Mouse (Mus musculus) v-Abl transformed pro-B cells (cell line): Measurements from ENCODE around the gene Cited4.

ENCODE experiments used
- in situ Hi-C, 2 experiments: fragments of 400-800 bp; cut with MboI; formaldehyde crosslinking; loops; one replicate each; pipeline ENCODE4 v1.15.1; 2025; ENCODE audit not compliant: unreplicated experiment in 2 of 2

The Cited4 gene

DNA sequence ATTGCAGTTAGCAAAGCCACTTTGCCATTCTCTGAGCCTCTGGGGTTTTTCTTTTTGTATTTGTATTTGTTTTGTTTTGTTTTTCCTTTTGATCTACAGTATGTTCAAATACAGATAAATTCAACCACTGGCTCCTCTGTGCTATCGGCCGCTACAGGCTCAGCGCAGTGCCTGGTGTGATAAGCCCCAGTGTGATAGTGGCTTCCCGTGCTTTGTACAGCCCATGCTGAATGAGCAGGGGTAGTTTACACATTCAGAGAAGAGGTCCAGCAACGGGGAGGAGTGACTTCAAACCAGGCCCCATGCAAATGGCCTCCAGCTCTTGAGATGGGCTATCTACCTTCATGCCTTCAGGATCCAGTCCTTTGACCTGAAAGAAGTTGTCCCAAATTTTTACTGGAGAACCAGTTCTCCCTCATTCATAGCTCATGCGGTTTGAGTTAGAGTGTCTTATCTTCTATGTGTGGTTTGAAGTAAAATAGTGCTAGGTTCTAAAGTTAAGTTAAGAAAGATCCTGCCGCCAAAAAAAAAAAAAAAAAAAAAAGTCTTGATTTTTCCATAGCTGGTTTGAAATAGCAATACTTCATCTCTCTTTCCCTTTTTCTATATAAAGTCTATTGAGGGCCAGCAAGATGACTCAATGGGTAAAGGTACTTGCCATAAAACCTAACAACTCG is 8.5 kb downstream of the Cited4 start:
- in situ Hi-C loops: loop anchor here in 1 of 2 experiments (25.0 kb wide), 1 partner anchor 362 kb away; the partner anchor contains the start of gene Col9a2

DNA sequence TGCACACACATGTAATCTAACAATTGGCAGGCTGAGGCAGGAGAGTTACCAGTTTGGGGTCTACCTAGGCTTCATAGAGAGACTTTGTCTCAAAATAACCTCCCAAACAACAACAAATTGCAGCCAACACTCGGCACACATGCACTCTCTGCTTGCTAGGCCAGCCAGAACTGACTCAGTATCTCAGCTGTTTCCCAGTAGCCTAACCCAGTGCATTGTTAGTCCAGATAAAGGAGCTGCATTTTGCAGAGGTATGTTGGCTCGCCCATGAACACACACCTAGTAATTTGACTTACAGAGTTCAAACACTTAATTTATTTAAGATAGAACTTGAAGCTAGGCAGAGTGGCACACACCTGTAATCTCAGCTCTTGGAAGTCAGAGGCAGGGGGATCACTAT is 9.3 kb downstream of the Cited4 start:
- in situ Hi-C loops: loop anchor here in 1 of 2 experiments (25.0 kb wide), 1 partner anchor 362 kb away; the partner anchor contains the start of gene Col9a2

DNA sequence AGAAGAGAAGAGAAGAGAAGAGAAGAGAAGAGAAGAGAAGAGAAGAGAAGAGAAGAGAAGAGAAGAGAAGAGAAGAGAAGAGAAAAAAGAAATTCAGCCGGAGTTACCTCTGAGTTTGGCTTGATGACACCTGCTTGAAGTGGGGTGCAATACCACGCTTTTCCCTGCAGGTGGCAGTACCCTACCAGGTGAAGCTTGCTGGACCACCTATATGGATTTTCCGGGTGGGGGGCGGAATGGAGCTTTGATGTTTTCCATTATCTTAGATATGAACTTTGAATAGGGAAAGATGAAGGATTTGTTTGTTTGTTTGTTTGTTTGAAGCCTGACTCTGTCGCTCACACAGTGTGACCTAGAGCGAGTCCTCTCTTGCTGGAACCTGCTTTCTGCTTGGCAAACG is 14.6 kb downstream of the Cited4 start:
- in situ Hi-C loops: loop anchor here (5.0 to 25.0 kb wide), 9 partner anchors 71 to 544 kb away; partner anchors contain the start of gene Col9a2 (in 2 of the 2)

DNA sequence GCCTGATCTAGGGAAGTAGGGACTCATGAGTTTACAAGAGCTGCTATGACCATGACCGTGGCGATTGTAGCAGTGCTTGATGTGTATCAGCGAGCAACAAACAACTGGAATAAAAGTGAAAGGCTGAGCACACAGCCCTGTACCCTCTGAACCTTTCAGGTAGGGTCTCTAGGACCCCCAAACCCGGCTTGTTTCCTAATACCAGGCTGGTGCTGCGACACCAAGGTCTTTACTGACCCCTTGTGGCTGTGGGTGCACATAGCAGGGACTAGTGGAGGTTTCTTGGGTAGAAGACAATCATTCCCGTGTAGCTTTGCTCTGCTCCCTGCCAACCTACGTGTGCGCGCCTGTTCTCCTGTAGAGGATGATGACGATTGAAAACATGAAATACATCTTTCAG is 15.8 kb downstream of the Cited4 start:
- in situ Hi-C loops: loop anchor here (5.0 to 25.0 kb wide), 9 partner anchors 70 to 543 kb away; partner anchors contain the start of gene Col9a2 (in 2 of the 2)

DNA sequence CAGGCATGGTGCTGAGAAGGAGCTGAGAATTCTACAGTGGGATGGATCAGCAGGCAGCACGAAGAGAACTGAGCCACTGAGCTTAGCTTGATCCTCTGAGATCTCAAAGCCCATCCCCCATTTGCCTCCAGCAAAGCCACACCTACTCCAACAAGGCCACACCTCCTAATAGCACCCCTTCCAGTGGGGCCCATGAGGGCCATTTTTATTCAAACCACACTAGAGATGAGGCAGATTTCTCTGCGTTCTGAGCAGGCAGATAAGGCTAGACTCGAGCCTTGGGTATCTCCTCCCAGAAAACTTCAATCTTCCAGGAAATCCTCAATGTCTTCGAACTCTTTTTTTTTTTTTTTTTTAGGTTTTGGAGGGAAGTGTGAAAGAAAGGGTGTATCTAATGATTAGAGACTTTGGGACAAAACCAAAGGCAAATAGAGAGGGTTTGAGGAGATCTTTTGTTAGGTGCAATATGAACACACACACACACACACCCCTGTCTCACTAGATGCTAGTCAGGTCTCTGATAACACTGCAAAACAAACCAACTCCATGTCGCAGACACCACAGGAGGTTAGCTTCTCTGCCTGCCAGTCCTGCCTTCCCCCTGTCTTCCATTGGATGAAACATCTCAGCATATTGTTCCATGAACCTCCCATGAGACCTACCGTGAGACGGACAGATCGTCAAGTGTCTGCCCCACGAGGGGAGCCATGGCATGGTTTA is 17.1 kb downstream of the Cited4 start:
- in situ Hi-C loops: loop anchor here (5.0 to 25.0 kb wide), 9 partner anchors 69 to 541 kb away; partner anchors contain the start of gene Col9a2 (in 2 of the 2)

DNA sequence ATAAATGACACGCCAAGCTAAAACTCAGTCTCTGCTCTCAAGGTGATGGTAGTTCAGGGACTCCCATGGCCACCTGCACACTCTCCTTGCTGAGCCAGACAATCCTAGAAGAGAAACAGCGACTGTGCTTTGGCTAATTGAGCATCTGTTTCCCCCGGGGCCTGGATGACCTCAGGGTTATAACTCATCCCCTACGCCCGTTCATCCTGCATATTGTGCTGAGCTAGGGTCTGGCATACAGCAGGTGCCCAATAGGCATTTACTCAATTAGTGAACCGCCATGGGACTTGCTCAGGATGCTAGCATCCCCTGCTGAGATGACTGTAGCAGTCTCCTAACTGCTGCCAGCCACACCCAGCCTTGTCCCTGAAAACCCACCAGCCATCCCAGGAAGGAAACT is 20.9 kb downstream of the Cited4 start:
- in situ Hi-C loops: loop anchor here (5.0 to 25.0 kb wide), 4 partner anchors 348 to 538 kb away; partner anchors contain the start of gene Col9a2 (in 2 of the 2)

DNA sequence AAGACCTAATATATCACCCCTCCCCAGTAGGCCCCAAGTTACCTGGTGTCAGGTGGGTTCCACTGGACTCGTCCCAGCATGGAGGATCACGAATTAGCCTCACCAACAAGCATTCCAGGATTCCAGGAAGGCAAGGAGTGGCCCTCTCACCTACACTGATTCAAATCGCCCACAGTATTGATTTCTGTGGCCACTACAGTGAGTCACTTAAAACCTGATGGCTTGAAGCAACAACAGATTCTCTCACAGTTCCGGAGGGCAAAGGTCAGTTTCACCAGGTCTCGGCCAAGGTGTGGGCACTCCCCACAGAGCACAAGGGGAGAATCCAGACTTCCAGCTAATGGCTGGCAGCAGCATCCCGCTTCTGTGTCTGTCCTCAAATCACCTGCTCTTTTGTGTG is 22.9 kb downstream of the Cited4 start:
- in situ Hi-C loops: loop anchor here (5.0 to 25.0 kb wide), 4 partner anchors 345 to 535 kb away; partner anchors contain the start of gene Col9a2 (in 2 of the 2)

DNA sequence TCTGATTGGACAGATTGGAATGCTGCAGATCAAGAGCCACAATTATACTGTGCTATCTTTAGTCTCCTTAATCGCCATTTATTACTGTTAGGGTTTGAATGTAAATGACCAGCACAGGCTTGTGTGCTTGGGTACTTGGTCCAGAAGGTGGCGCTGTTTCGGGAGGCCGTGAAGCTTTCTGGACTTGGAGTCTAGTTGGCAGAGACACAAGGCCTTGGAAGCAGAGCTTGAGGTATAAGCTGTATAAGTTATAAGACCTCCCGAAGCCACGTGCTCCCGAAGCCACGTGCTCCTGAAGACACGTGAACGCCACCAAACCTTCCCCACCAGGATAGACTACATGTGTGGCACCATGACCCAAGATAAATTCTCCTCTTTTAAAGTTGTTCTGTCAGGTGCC is 26.3 kb downstream of the Cited4 start:
- in situ Hi-C loops: loop anchor here (5.0 to 25.0 kb wide), 2 partner anchors 60 to 345 kb away; partner anchors contain the start of gene Col9a2 (in 1 of the 2)

DNA sequence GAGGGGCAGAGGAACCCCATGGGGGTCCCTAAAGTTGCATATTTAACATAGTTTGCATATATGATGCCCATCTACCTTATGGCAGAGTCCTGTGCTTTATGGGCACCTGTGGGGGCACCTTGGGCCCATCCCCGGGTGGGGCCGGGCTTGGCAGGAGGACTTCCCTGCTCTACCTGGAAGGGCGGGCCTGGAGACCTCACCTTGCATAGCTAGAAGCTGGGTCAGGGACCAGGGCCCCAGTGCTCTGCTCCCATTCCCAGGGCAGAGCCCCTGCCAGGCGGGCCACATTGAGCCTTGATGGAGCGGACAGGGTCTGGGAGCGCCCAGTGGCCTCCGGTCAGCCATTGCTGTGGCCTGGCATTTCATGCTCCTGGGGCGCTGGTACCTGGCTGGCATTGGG is 31.0 kb downstream of the Cited4 start:
- in situ Hi-C loops: loop anchor here in 1 of 2 experiments (25.0 kb wide), 1 partner anchor 340 kb away; the partner anchor contains the start of gene Col9a2

DNA sequence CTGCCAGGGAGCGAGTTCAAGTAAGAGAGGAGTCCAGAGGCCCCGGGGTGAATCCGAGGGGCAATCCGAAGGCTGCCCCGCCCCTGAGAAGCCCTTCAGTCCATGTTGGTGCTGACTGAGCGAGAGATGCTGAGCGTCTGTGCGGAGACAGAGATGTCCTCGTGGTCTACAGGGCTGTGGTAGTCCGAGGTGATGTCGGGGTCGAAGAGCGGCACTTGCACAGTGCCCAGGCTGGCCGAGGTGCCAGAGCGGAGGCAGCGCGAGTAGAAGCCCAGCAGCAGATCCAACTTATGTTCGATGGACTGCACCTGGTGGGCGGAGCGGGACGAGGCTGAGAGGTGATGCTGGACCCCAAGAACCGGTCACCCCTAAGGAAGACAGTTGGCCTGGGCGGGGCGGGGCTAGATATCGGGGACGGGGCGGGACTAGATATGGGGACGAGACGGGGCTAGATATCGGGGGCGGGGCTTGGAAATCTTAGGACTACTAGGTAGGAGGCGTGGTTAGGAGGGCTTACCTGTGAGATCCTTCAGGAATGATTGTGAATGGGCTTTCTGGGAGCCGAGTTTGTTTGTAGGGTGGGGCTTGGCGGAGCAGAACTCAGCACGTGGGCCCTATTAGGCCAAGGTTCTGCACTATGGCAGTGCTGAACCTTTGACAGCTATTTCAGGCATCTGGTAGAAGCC is 31.6 kb downstream of the Cited4 start:
- in situ Hi-C loops: loop anchor here in 1 of 2 experiments (25.0 kb wide), 1 partner anchor 339 kb away; the partner anchor contains the start of gene Col9a2

DNA sequence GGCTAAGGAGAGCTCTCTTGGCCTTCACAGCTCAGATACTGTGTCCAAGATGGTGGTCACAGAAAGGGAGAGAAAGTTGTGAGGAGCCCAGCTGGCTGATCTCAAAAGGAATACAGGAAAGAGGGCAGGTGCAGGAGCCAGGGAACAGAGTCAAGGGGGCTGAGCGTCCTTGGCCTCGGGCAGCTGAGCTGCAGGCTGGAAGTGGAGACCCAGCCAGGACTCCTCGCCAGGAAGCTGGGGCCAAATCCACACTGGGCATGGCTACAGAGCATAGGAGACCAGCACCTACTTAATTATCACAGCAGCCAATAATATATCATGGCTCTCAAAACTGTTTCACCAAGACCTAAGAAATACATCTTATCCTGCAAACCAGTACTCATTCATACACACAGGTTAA is 34.8 kb downstream of the Cited4 start:
- in situ Hi-C loops: no loop called here

DNA sequence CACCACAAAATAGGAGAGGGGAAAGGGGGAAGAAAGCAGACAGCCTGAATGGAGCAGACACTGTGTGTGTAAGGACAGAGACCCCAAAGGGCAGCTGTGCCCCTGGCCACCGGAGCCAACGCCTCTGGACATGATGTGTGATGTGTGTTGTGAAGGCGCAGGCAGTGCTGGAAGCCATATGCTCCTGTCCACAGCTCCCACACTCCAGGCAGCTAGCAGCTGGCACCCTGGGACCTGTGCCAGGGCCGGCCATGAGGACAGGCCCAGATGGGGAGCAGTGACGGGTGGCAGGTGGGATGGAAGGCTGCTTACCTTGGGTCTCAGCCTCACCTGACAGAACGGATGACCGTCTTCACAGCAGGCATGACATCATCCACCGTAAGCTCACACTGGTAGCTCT is 35.7 kb downstream of the Cited4 start:
- in situ Hi-C loops: no loop called here

DNA sequence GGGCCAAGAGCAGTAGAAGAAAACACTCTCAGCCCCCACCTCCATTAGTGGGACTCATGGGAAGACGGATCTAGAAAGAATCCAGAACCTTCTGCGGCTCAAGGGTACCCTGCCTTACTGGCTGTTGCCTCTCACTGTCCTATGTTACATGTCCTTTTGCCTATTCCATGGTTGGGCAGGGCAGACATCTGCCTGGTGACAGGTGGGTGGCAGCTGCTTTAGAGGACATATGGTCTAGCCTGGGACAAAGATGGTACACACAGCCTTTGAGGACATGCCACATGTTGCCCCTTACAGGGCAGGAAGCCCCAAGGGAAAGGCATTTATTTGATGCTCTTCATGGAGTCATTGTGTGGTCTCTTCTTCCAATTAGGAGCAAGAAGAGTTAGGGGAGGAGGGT is 36.1 kb downstream of the Cited4 start:
- in situ Hi-C loops: no loop called here

DNA sequence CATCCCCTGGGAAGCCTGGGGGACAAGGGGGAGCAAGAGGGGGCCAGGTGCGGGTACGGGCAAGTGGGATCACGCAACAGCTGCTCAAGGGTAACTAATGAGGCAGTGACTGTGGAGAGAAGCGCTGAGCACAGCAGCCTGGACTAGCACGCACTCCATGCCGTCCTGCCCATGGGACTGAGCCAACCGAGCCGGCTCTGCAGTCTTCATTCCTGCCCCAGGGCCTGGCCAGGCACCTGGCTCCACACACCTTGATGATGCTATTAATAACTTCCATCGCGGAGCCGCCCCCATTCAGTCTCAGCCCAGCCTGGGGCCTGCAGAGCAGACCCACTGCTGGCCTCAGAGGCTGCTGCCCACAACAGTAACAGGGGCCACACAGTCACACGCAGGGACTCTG is 45.9 kb downstream of the Cited4 start:
- in situ Hi-C loops: no loop called here

DNA sequence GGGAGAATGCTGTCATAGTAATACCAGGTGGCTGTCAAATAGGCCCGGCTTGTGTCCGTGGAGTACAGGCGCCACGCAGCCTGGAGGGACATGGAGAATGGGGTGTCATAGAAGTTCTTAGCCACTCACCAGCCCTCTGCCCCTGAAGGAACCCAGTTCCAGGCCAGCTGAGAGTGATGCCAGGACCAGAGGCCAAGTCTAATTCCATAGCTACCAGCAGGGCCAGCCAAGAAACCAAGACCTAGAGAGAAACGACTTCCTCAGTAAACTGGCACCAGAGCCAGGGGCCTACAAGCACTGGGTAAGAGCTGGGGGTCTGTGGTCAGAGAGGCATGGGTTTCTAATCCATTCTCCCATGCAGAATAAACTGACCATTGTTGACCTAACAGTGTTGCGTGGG is 46.6 kb downstream of the Cited4 start:
- in situ Hi-C loops: no loop called here

DNA sequence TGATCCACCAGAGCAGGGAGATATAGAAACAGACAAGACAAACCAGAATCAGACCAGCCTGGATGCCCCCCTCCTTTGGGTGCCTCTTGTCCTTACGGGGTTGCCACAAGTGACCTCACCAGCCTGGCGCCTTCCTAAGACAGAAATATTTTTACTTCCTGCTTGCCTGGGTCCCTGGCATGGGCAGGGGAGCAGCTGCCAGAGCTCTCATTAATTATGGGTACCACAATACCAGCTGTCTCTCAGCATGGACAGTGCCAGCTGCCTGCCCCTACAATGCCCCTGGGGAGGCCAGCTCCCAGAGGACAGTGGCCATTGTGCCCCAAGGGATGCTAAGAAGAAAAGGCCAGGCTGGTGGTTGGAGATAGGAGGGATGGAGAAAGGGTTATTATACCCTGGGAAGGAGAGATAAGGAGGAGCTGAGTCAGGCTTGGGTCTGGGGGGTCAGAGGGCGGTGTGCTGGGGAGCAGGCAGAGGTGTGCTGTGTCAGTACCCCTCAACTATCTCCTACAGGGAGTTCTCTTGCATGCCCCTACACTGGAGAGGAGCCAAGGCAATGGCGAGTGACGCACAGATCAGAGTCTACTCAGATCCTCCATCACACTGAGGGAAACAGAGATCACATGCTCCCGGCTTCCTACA is 47.6 kb downstream of the Cited4 start:
- in situ Hi-C loops: no loop called here

DNA sequence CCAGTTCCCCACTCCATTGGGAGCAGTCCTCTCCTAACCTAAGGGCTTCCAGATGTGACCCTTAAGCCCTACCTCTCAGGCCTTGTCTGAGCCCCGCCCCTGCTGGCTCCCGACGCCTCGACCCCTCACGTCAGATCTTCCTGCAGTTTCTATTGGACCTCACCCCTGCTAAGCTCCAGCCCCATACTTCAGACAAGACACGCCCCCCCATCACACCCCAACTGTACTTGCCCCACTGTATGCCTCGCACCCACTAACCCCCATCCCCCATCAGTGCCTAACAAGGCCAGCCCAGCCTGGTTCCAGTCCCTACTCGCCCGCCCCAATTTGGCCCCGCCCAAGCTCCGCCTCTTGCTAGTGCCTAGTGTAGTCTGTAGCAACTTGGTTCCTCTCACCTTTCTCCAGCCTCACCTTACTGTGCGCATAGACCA is 49.8 kb downstream of the Cited4 start:
- in situ Hi-C loops: no loop called here

DNA sequence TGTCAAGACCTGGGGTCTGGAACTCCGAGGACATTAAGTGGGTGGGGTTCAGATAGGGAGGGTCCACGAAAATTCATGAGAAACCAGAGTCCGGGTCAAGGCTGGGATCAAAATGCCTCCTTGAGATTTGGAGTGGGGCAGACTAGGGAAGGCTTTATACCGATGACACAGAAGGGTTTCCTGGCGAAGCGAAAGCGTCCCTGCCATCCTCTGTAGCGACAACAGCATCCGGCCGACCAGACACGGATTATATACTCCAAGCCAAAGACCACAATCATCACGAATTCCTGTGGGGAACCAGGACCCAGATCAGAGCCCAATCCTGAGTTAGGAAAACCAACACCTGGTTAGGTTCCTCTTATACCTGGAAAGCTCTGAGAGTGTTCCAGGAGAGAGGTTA is 50.4 kb downstream of the Cited4 start:
- in situ Hi-C loops: no loop called here
